Mouse (Mus musculus) forebrain, embryonic 11.5 days (tissue): Measurements from ENCODE around the gene Ppcs. TPM values are rescaled to one million over a fixed set of nuclear protein-coding genes. Genes with fewer than 3 reads are reported as not detected.

Source experiments
- ATAC-seq: fragments of 200-750 bp; cut with Nextera tagmentation; replicated peaks from 2 replicates; pipeline ENCODE4 v1.8.0; 2017; ENCODE audit warnings: moderate TSS enrichment; ENCODE audit not compliant: low FRiP score
- DNase-seq: peaks from one replicate; pipeline ENCODE4 v3.0.0-alpha.2; 2017; ENCODE audit warnings: low spot score
- H3K27ac ChIP-seq: fragments of 300-500 bp; sonication (generic); 2 replicates; pipeline ENCODE4 v1.5.1; 2014; ENCODE audit warnings: low read depth, low read length
- H3K27me3 ChIP-seq: fragments of 300-500 bp; sonication (generic); 2 replicates; pipeline ENCODE4 v1.6.1; 2014; ENCODE audit warnings: mild to moderate bottlenecking, low read length, mixed read lengths; ENCODE audit not compliant: control insufficient read depth, insufficient read depth
- H3K36me3 ChIP-seq: fragments of 300-500 bp; sonication (generic); 2 replicates; pipeline ENCODE4 v1.6.1; 2014; ENCODE audit warnings: mild to moderate bottlenecking, low read length, moderate library complexity, mixed read lengths; ENCODE audit not compliant: control insufficient read depth, insufficient read depth
- H3K4me1 ChIP-seq: fragments of 300-500 bp; sonication (generic); replicated peaks from 2 replicates; pipeline ENCODE4 v1.6.1; 2014; ENCODE audit warnings: low read length, mixed read lengths; ENCODE audit not compliant: control insufficient read depth, insufficient read depth
- H3K4me2 ChIP-seq: fragments of 300-500 bp; sonication (generic); 2 replicates; pipeline ENCODE4 v1.6.1; 2014; ENCODE audit warnings: low read depth, mild to moderate bottlenecking, low read length, moderate library complexity, mixed read lengths; ENCODE audit not compliant: severe bottlenecking
- H3K4me3 ChIP-seq: fragments of 300-500 bp; sonication (generic); 2 replicates; pipeline ENCODE4 v1.5.1; 2014; ENCODE audit warnings: low read depth, low read length
- H3K9ac ChIP-seq: fragments of 300-500 bp; sonication (generic); 2 replicates; pipeline ENCODE4 v1.6.1; 2014; ENCODE audit warnings: low read length
- H3K9me3 ChIP-seq: fragments of 300-500 bp; sonication (generic); 2 replicates; pipeline ENCODE4 v1.6.1; 2016; ENCODE audit warnings: low read length, mixed read lengths; ENCODE audit not compliant: control insufficient read depth
- WGBS: fragments of 180-500 bp; shearing (Covaris S2); extraction: QIAGEN DNeasy Blood & Tissue Kit; methylation state at CpG from one replicate; pipeline ENCODE4 v1.1.7; 2014; 5-methylcytosine and 5-hydroxymethylcytosine counted together
- polyA plus RNA-seq: library from polyadenylated mRNA; unstranded; fragments of >200 nt; fragmentation: Nextera tagmentation; extraction: Ambion mirVana; gene quantifications from 2 replicates; pipeline ENCODE4 v1.2.1, GENCODE M21; 2014

Gene Ppcs
- polyA plus RNA-seq, 1 experiment from 2014 or later: 19.5 TPM

DNA sequence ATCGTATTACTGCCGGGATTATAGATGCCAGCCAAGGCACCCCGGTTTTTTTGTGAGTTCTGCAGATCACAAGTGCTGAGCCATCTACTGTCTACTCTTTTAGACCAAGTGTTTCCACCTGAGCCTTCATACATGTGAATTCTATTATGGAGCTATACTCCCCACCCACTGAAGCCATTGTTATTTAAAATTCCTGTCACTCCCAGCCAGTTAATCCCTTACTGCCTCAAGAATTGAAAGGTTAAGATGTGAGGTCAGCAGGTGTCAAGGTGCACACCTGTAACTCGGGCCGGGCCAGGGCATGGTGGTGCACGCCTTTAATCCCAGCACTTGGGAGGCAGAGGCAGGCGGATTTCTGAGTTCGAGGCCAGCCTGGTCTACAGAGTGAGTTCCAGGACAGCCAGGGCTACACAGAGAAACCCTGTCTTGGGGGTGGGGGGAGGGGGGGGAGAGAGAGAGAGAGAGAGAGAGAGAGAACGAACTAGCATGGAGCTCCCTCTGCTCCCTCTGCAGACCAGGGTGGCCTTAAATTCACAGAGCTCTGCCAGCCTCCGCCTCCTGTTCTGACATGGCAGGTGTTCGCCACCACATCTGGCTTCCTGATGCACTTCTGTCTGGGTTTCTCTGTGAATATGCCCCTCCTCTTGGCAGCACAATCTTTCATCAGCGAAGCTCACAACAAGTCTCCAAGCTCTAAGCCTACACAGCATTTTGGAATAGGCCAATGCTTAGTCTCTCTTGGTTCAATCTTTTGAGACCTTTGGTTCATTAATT is 10.2 kb downstream of the Ppcs start:
- H3K36me3 ChIP-seq: no peaks in the 10 kb centered on the region
- no peaks in the 10 kb centered on the region for H3K27me3 ChIP-seq
- no peak for ATAC-seq
- H3K4me3 ChIP-seq: no peak overlapping the region
- H3K27ac ChIP-seq: no peak overlapping the region
- H3K9ac ChIP-seq: no peak overlapping the region
- WGBS: 80% methylated on average over 12 of the region's 12 CpGs
- no peak overlapping the region for H3K4me2 ChIP-seq
- DNase-seq: no peak
- H3K4me1 ChIP-seq: 0 out of 2 replicates have a peak, but pooled peaks cover 2% of the 10 kb centered on the region
- H3K9me3 ChIP-seq: no peaks in the 10 kb centered on the region

DNA sequence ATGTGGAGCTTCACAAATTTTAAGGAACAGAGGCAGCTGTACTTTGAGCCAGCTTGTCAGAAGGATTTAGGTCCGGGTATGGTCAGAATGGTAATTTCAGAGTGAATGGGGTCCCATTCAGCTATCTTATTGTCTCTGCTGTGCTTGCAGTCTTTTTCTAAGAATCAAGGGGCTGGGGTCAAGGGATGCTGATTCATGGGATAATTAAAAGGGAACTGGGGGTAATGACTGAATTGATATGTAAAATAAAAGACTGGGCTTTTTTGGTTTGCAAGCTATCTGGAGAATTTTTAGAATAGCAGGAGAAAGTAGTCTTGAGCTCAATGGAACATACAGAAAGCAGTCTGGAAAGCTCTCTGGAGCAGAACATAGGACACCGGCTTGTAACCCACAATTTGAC is 18.8 kb downstream of the Ppcs start:
- Histone ChIP-seq H3K4me2 (no peak overlapping the region), H3K4me3 (no peak overlapping the region), H3K9ac (no peak overlapping the region), H3K9me3 (peaks cover 8% of the 10 kb centered on the region; the same call in 1 of the 2 replicates), H3K27me3 (no peaks in the 10 kb centered on the region), H3K27ac (no peak overlapping the region), H3K36me3 (peaks cover 3% of the 10 kb centered on the region; the same call in 1 of the 2 replicates), H3K4me1 (no peaks in the 10 kb centered on the region)
- ATAC-seq (no peak), DNase-seq (no peak)
- WGBS: 70% methylated on average over 2 of the region's 2 CpGs

DNA sequence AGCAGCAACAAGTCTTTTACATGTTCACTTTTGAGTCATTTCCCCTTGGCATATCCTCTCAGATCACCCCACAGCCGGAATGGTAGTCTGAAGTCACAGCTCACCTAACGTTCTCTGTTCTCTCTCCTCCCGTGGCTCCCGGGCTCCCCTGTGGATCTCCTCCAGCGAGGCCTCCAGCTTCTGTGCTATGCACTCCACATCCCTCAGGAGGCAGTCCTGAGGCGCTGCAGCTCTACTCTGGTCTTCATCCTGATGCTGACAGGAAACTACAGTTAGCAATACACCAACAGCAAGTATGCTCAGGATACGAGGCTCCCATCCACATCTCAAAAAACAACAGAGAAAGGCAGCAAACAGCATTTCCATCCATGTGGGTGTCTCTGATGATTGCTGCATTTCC is 21.3 kb downstream of the Ppcs start:
- Histone ChIP-seq H3K27ac (no peak overlapping the region), H3K4me2 (no peak overlapping the region), H3K4me3 (no peak overlapping the region), H3K9me3 (peaks cover 8% of the 10 kb centered on the region; the same call in 1 of the 2 replicates), H3K27me3 (no peaks in the 10 kb centered on the region), H3K9ac (no peak overlapping the region), H3K4me1 (no peaks in the 10 kb centered on the region), H3K36me3 (peaks cover 3% of the 10 kb centered on the region; the same call in 1 of the 2 replicates)
- ATAC-seq (no peak), DNase-seq (no peak)
- 68% methylated on average over 7 of the region's 7 CpGs for WGBS

GRCm38 (mm10) chr4:119398751-119399150 is 23.5 kb downstream of the Ppcs start:
- Histone ChIP-seq H3K9ac (no peak overlapping the region), H3K36me3 (peaks cover 3% of the 10 kb centered on the region; the same call in 1 of the 2 replicates), H3K4me2 (no peak overlapping the region), H3K4me3 (no peak overlapping the region), H3K27ac (no peak overlapping the region), H3K27me3 (no peaks in the 10 kb centered on the region), H3K4me1 (no peaks in the 10 kb centered on the region), H3K9me3 (peaks cover 8% of the 10 kb centered on the region; the same call in 1 of the 2 replicates)
- no peak for DNase-seq
- WGBS: 90% methylated on average over 7 of the region's 7 CpGs
- no peak for ATAC-seq

DNA sequence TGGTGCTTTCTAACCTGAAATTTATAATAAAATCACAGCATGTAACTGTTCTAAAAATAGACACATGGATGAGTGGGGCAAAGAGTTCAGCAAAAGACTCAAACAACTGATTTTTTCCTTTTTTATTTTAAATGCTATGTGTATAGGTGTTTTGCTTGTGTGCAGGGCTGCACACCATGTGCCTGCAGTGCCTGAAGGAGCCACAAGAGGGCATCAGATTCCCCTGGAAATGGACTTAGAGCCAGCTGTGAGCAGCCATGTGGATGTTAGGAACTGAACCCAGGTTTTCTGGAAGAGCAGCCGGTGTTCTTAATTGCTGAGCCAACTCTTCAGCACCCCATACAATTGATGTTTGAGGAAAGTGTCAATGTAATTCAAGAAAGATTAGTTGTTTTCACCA is 31.9 kb downstream of the Ppcs start:
- Histone ChIP-seq H3K4me1 (no peaks in the 10 kb centered on the region), H3K27me3 (no peaks in the 10 kb centered on the region), H3K4me2 (no peak overlapping the region), H3K36me3 (no peaks in the 10 kb centered on the region), H3K27ac (no peak overlapping the region), H3K4me3 (no peak overlapping the region), H3K9me3 (no peaks in the 10 kb centered on the region), H3K9ac (no peak overlapping the region)
- ATAC-seq: no peak
- WGBS: 88% methylated on average over 1 of the region's 1 CpGs
- DNase-seq: peak; percentile 65

DNA sequence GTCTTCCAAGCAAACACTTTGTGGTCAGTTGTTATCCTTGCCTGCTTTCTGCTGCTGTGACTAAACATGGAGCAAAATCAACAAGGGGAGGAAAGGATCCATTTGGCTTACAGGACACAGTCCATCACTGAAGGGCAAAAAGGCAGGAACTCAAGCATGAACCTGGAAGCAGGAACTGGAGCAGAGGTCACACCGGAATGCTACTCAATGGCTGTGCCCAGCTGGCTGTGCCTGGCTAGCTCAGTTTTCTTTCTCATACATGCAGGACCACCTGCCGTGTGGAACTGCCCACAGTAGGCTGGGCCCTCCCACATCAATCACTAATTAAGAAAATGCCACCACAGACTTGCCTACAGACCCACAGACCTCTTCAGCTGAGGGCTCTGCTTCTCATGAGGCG is 33.0 kb downstream of the Ppcs start:
- Histone ChIP-seq H3K9me3 (no peaks in the 10 kb centered on the region), H3K4me3 (no peak overlapping the region), H3K36me3 (no peaks in the 10 kb centered on the region), H3K27ac (no peak overlapping the region), H3K27me3 (no peaks in the 10 kb centered on the region), H3K4me2 (no peak overlapping the region), H3K9ac (no peak overlapping the region), H3K4me1 (no peaks in the 10 kb centered on the region)
- ATAC-seq (no peak), DNase-seq (no peak)
- 62% methylated on average over 3 of the region's 3 CpGs for WGBS

GRCm38 (mm10) chr4:119381471-119382190 is 40.6 kb downstream of the Ppcs start:
- Histone ChIP-seq H3K27me3 (no peaks in the 10 kb centered on the region), H3K4me3 (no peak overlapping the region), H3K36me3 (no peaks in the 10 kb centered on the region), H3K9me3 (no peaks in the 10 kb centered on the region), H3K4me2 (no peak overlapping the region), H3K9ac (no peak overlapping the region), H3K4me1 (no peaks in the 10 kb centered on the region), H3K27ac (no peak overlapping the region)
- no peak for DNase-seq
- ATAC-seq: no peak
- WGBS: 79% methylated on average over 7 of the region's 7 CpGs

- Histone ChIP-seq H3K9me3 (no peaks in the 10 kb centered on the region), H3K4me1 (no peaks in the 10 kb centered on the region), H3K4me2 (no peak overlapping the region), H3K36me3 (no peaks in the 10 kb centered on the region), H3K4me3 (no peak overlapping the region), H3K27me3 (no peaks in the 10 kb centered on the region), H3K27ac (no peak overlapping the region), H3K9ac (no peak overlapping the region)
- no peak for DNase-seq
- ATAC-seq: no peak
- WGBS: 88% methylated on average over 6 of the region's 6 CpGs
Measured at GRCm38 (mm10) chr4:119369460-119369859, 52.8 kb downstream of the Ppcs start.
